Mouse (Mus musculus): ENCODE measurements around the gene Col4a3. TPM values are rescaled to one million over a fixed set of nuclear protein-coding genes. Genes with fewer than 3 reads are reported as not detected.

Gene Col4a3
- total and polyA plus RNA-seq, 3 experiments = not detected

- TF ChIP-seq E2F4 (IDR thresholded peaks at IDR 0.05; ENCODE audit: insufficient replicate concordance, low read depth, low read length) = no peak
- no peak for TF ChIP-seq USF1 (IDR thresholded peaks at IDR 0.05; ENCODE audit: low read depth, low read length)
- no peak for TF ChIP-seq PAX5 (IDR thresholded peaks at IDR 0.05; ENCODE audit: low read length)
- TF ChIP-seq UBTF (IDR thresholded peaks at IDR 0.05; ENCODE audit: low read depth, low read length) = no peak
- TF ChIP-seq JUN (IDR thresholded peaks at IDR 0.05; ENCODE audit: insufficient read depth, low read depth, low read length) = no peak
- TF ChIP-seq ETS1 (conservative IDR thresholded peaks at IDR 0.05; ENCODE audit: low read depth, low read length) = no peak
- TF ChIP-seq SMC3 (IDR thresholded peaks at IDR 0.05; ENCODE audit: low read depth, low read length) = no peak
- no peak for TF ChIP-seq POLR2A (IDR thresholded peaks at IDR 0.05; ENCODE audit: low read depth, low read length)
- TF ChIP-seq POLR2AphosphoS2 (IDR thresholded peaks at IDR 0.05; ENCODE audit: low read depth, low read length) = no peak
- no peak for TF ChIP-seq MAZ (IDR thresholded peaks at IDR 0.05; ENCODE audit: low read depth, low read length)
- no peak for TF ChIP-seq HCFC1 (IDR thresholded peaks at IDR 0.05; ENCODE audit: low read depth, low read length)
- no peak for TF ChIP-seq ELF1 (IDR thresholded peaks at IDR 0.05; ENCODE audit: low read depth, low read length)
- H3K4me1 ChIP-seq (ENCODE audit: control insufficient read depth in 1 of 2, insufficient read depth in 2 of 2) = no peaks in the 10 kb centered on the region
- no peak overlapping the region for H3K9ac ChIP-seq (ENCODE audit: insufficient read depth, low read depth)
- H3K36me3 ChIP-seq (replicated peaks in 1 of 2; ENCODE audit: control insufficient read depth in 1 of 2, insufficient read depth in 1 of 2, low read length in 1 of 2) = no peaks in the 10 kb centered on the region
- dilution Hi-C loops (cut with MboI; ENCODE audit: extremely low pct_ligation_motif_present, extremely low pct_unique_long_range_greater_than_20kb, low sequenced_read_pairs) (no loop called here), in situ Hi-C loops (cut with MboI; ENCODE audit: low pct_ligation_motif_present, low pct_unique_long_range_greater_than_20kb, low sequenced_read_pairs) (no loop called here)
- H3K27me3 ChIP-seq (replicated peaks) = no peaks in the 10 kb centered on the region
- no peak overlapping the region for H3K27ac ChIP-seq (ENCODE audit: insufficient read depth, low read depth)
- H3K4me3 ChIP-seq (replicated peaks in 1 of 3; ENCODE audit: low read depth in 2 of 3, low read length in 2 of 3, poor library complexity in 1 of 3) = no peak overlapping the region
- H3K4me2 ChIP-seq (ENCODE audit: insufficient read depth, low read depth, poor library complexity, severe bottlenecking) = no peak overlapping the region
- no peaks in the 10 kb centered on the region for H3K79me2 ChIP-seq (replicated peaks; ENCODE audit: control insufficient read depth, extremely low read depth, insufficient read depth, poor library complexity, severe bottlenecking)
- no peaks in the 10 kb centered on the region for H3K9me3 ChIP-seq (replicated peaks; ENCODE audit: low read length)
- DNase-seq (ENCODE audit: extremely low read depth) = no peak
Observed at GRCm38 (mm10) chr1:82627652-82628051, 40.9 kb downstream of the Col4a3 start.

- no peak overlapping the region for H3K4me2 ChIP-seq (ENCODE audit: insufficient read depth, low read depth, poor library complexity, severe bottlenecking)
- in situ Hi-C loops (cut with MboI; ENCODE audit: low pct_ligation_motif_present, low pct_unique_long_range_greater_than_20kb, low sequenced_read_pairs) (no loop called here), dilution Hi-C loops (cut with MboI; ENCODE audit: extremely low pct_ligation_motif_present, extremely low pct_unique_long_range_greater_than_20kb, low sequenced_read_pairs) (no loop called here)
- H3K79me2 ChIP-seq (replicated peaks; ENCODE audit: control insufficient read depth, extremely low read depth, insufficient read depth, poor library complexity, severe bottlenecking) = no peaks in the 10 kb centered on the region
- no peak overlapping the region for H3K9ac ChIP-seq (ENCODE audit: insufficient read depth, low read depth)
- no peak overlapping the region for H3K27ac ChIP-seq (ENCODE audit: insufficient read depth, low read depth)
- no peaks in the 10 kb centered on the region for H3K4me1 ChIP-seq (ENCODE audit: control insufficient read depth in 1 of 2, insufficient read depth in 2 of 2)
- H3K4me3 ChIP-seq (replicated peaks in 1 of 3; ENCODE audit: low read depth in 2 of 3, low read length in 2 of 3, poor library complexity in 1 of 3) = no peak overlapping the region
- TF ChIP-seq USF2 (conservative IDR thresholded peaks at IDR 0.05; ENCODE audit: low read depth, low read length) = no peak
- TF ChIP-seq TCF12 (IDR thresholded peaks at IDR 0.05; ENCODE audit: low read depth, low read length) = no peak
- TF ChIP-seq MXI1 (IDR thresholded peaks at IDR 0.05; ENCODE audit: low read depth, low read length) = no peak
- no peak for TF ChIP-seq ZC3H11A (IDR thresholded peaks at IDR 0.05; ENCODE audit: low read depth, low read length)
- no peak for TF ChIP-seq RAD21 (IDR thresholded peaks at IDR 0.05; ENCODE audit: low read depth, low read length)
- no peak for TF ChIP-seq JUN (IDR thresholded peaks at IDR 0.05; ENCODE audit: insufficient read depth, low read depth, low read length)
- TF ChIP-seq BHLHE40 (IDR thresholded peaks at IDR 0.05; ENCODE audit: low read depth, low read length) = no peak
- TF ChIP-seq TBP (conservative IDR thresholded peaks at IDR 0.05; ENCODE audit: low read depth, low read length) = no peak
- no peak for TF ChIP-seq HCFC1 (IDR thresholded peaks at IDR 0.05; ENCODE audit: low read depth, low read length)
- no peak for TF ChIP-seq GABPA (IDR thresholded peaks at IDR 0.05; ENCODE audit: insufficient replicate concordance, low read depth, low read length)
- no peak for TF ChIP-seq CTCF (conservative IDR thresholded peaks at IDR 0.05 in 1 of 2, IDR thresholded peaks at IDR 0.05 in 1 of 2; ENCODE audit: low read depth in 2 of 2, low read length in 2 of 2)
- TF ChIP-seq ZKSCAN1 (IDR thresholded peaks at IDR 0.05; ENCODE audit: borderline replicate concordance, low read depth, low read length) = no peak
- TF ChIP-seq PAX5 (IDR thresholded peaks at IDR 0.05; ENCODE audit: low read length) = no peak
- no peak for TF ChIP-seq MAX (IDR thresholded peaks at IDR 0.05; ENCODE audit: low read length)
- no peak for TF ChIP-seq POLR2A (IDR thresholded peaks at IDR 0.05; ENCODE audit: low read depth, low read length)
- no peak for TF ChIP-seq CHD1 (IDR thresholded peaks at IDR 0.05; ENCODE audit: low read depth, low read length)
- no peak for TF ChIP-seq E2F4 (IDR thresholded peaks at IDR 0.05; ENCODE audit: insufficient replicate concordance, low read depth, low read length)
- no peak for TF ChIP-seq MAFK (IDR thresholded peaks at IDR 0.05; ENCODE audit: insufficient replicate concordance, low read length)
- no peak for TF ChIP-seq NRF1 (IDR thresholded peaks at IDR 0.05; ENCODE audit: low read depth, low read length)
- no peak for TF ChIP-seq USF1 (IDR thresholded peaks at IDR 0.05; ENCODE audit: low read depth, low read length)
- no peaks in the 10 kb centered on the region for H3K9me3 ChIP-seq (replicated peaks; ENCODE audit: low read length)
- DNase-seq (ENCODE audit: extremely low read depth) = no peak
- H3K27me3 ChIP-seq (replicated peaks) = no peaks in the 10 kb centered on the region
- no peaks in the 10 kb centered on the region for H3K36me3 ChIP-seq (replicated peaks in 1 of 2; ENCODE audit: control insufficient read depth in 1 of 2, insufficient read depth in 1 of 2, low read length in 1 of 2)
Observed at GRCm38 (mm10) chr1:82629495-82629894, 42.8 kb downstream of the Col4a3 start.
